ENCODE assay signal across 22 mouse cellular contexts in the genomic region with DNA sequence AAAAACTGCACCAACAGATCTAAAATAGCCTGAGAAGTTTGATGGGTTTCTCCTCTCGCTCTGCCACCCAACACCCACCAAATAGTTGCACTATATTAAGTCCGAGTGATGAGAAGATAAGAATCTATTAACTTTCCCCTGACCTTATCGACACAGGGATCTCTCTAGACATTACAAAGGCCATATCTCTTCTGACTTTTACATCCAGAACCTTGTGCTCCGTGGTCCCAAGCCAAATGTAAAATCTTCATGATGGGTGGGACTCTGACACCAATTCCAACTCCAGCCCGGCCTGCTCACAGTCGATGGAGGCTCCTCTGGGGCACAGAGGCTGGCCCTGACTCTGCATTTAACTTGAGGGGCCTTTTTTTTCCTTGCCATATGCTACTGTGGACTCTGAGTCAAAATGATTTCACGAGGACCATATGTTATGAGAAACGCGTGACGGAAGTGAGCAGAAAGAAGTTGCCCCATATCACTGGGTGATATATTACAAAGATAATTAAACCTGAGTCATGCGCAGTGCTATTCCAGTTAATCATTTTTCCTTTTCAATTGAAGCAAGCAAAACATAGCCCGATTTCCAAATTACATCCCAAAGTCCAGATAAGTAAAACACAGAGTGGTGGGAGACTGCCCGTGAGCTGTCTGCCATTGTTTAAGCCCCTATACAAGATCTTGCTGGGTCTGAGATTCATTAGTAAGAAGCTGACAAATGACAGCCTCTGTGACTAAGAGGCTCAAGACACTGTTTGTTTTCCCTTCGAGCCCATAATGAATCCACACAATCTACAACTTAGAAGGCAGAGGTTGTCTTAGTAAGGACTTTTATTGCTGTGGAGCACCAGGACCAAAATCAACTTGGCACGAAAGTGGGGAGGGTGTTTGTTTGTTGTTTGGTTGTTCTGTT.
DNase-seq lines count a peak whose midpoint lies in the region; ATAC-seq and TF ChIP-seq lines count a peak whose summit lies in the region.
"Had no signal": no experiment of that assay in that cellular context is flagged by ENCODE, and none has a peak within 500 bp of the region (broad histone marks: within the 10 kb centered on the region; RNA-seq: fewer than 3 reads in every experiment).

No protein-coding gene starts in this region.

- H3K4me3 ChIP-seq in forebrain, embryonic 14.5 days (ENCODE audit: low read depth, low read length), result no peak overlapping the region
- no peak overlapping the region for H3K4me3 ChIP-seq in forebrain, postnatal 0 days (ENCODE audit: low read depth, low read length)
- no peak overlapping the region for H3K4me3 ChIP-seq in kidney, embryonic 15.5 days (replicated peaks)
- no peak overlapping the region for H3K4me3 ChIP-seq in limb, embryonic 13.5 days
- H3K4me3 ChIP-seq: erythroblast, embryonic 14.5 days; forebrain, embryonic 13.5 days; hindbrain, embryonic 10.5 days; left cerebral cortex, adult 2 months; limb, embryonic 15.5 days; liver, embryonic 15.5 days; midbrain, embryonic 12.5 days; neural tube, embryonic 12.5 days had no signal

- no peaks in the 10 kb centered on the region for H3K4me1 ChIP-seq in forebrain, embryonic 14.5 days (ENCODE audit: control insufficient read depth, insufficient read depth, low read length)
- H3K4me1 ChIP-seq in forebrain, postnatal 0 days (ENCODE audit: insufficient read depth), result no peaks in the 10 kb centered on the region
- H3K4me1 ChIP-seq in kidney, embryonic 15.5 days, result peaks cover 42% of the 10 kb centered on the region
- peaks cover 24% of the 10 kb centered on the region for H3K4me1 ChIP-seq in limb, embryonic 13.5 days
- H3K4me1 ChIP-seq: forebrain, embryonic 13.5 days; liver, embryonic 15.5 days; neural tube, embryonic 12.5 days had no signal

- ATAC-seq in forebrain, embryonic 14.5 days, result peak; percentile 37; the same call in 1 of the 2 replicates
- ATAC-seq in forebrain, postnatal 0 days, result no peak
- ATAC-seq in kidney, embryonic 15.5 days (replicated peaks; ENCODE audit: low FRiP score), result no peak
- ATAC-seq in limb, embryonic 13.5 days (ENCODE audit: low FRiP score, low read depth), result no peak
- ATAC-seq: forebrain, embryonic 13.5 days had no signal

- no peaks in the 10 kb centered on the region for H3K27me3 ChIP-seq in forebrain, embryonic 14.5 days (replicated peaks; ENCODE audit: control insufficient read depth, insufficient read depth, low read length)
- no peaks in the 10 kb centered on the region for H3K27me3 ChIP-seq in forebrain, postnatal 0 days (ENCODE audit: insufficient read depth, low read length)
- no peaks in the 10 kb centered on the region for H3K27me3 ChIP-seq in kidney, embryonic 15.5 days
- H3K27me3 ChIP-seq in limb, embryonic 13.5 days, result no peaks in the 10 kb centered on the region
- H3K27me3 ChIP-seq: CH12.LX; forebrain, embryonic 13.5 days; limb, embryonic 15.5 days; liver, embryonic 15.5 days; midbrain, embryonic 12.5 days; neural tube, embryonic 12.5 days had no signal

- TF ChIP-seq CTCF in forebrain, postnatal 0 days (IDR thresholded peaks at IDR 0.05; ENCODE audit: low read depth), result no peak

- no peaks in the 10 kb centered on the region for H3K9me3 ChIP-seq in forebrain, embryonic 14.5 days (replicated peaks; ENCODE audit: control insufficient read depth, low read length)
- H3K9me3 ChIP-seq in forebrain, postnatal 0 days (ENCODE audit: low read length), result no peaks in the 10 kb centered on the region
- H3K9me3 ChIP-seq in kidney, embryonic 15.5 days (replicated peaks), result no peaks in the 10 kb centered on the region
- no peaks in the 10 kb centered on the region for H3K9me3 ChIP-seq in limb, embryonic 13.5 days
- H3K9me3 ChIP-seq: forebrain, embryonic 13.5 days; hindbrain, embryonic 10.5 days; limb, embryonic 15.5 days; liver, embryonic 15.5 days; midbrain, embryonic 12.5 days; neural tube, embryonic 12.5 days had no signal

- 64% methylated on average over 15 of the region's 15 CpGs for WGBS in forebrain, embryonic 14.5 days
- 63% methylated on average over 15 of the region's 15 CpGs for WGBS in forebrain, postnatal 0 days
- 35% methylated on average over 15 of the region's 15 CpGs for WGBS in kidney, embryonic 15.5 days
- WGBS in limb, embryonic 13.5 days, result 44% methylated on average over 15 of the region's 15 CpGs

- no peak overlapping the region for H3K4me2 ChIP-seq in forebrain, embryonic 14.5 days (ENCODE audit: low read length)
- no peak overlapping the region for H3K4me2 ChIP-seq in forebrain, postnatal 0 days (ENCODE audit: low read depth)
- H3K4me2 ChIP-seq in kidney, embryonic 15.5 days, result peak overlapping the region; percentile 5; the same call in 1 of the 2 replicates
- no peak overlapping the region for H3K4me2 ChIP-seq in limb, embryonic 13.5 days (replicated peaks)
- H3K4me2 ChIP-seq: forebrain, embryonic 13.5 days; limb, embryonic 15.5 days; liver, embryonic 15.5 days; midbrain, embryonic 12.5 days; neural tube, embryonic 12.5 days had no signal

- H3K9ac ChIP-seq in forebrain, embryonic 14.5 days (ENCODE audit: low read length), result no peak overlapping the region
- H3K9ac ChIP-seq in forebrain, postnatal 0 days, result no peak overlapping the region
- H3K9ac ChIP-seq in kidney, embryonic 15.5 days, result no peak overlapping the region
- no peak overlapping the region for H3K9ac ChIP-seq in limb, embryonic 13.5 days
- H3K9ac ChIP-seq: forebrain, embryonic 13.5 days; limb, embryonic 15.5 days; liver, embryonic 15.5 days; midbrain, embryonic 12.5 days; neural tube, embryonic 12.5 days had no signal

- no peak overlapping the region for H3K27ac ChIP-seq in forebrain, embryonic 14.5 days (ENCODE audit: low read depth, low read length)
- H3K27ac ChIP-seq in forebrain, postnatal 0 days (ENCODE audit: low read depth, low read length), result no peak overlapping the region
- peak overlapping the region; percentile 48 for H3K27ac ChIP-seq in kidney, embryonic 15.5 days
- peak overlapping the region; percentile 28; the same call in 1 of the 2 replicates for H3K27ac ChIP-seq in limb, embryonic 13.5 days
- H3K27ac ChIP-seq: forebrain, embryonic 13.5 days; hindbrain, embryonic 10.5 days; left cerebral cortex, adult 2 months; limb, embryonic 15.5 days; liver, embryonic 15.5 days; macrophage; midbrain, embryonic 12.5 days; neural tube, embryonic 12.5 days had no signal

- H3K36me3 ChIP-seq in forebrain, embryonic 14.5 days (ENCODE audit: control insufficient read depth, insufficient read depth, low read length), result no peaks in the 10 kb centered on the region
- no peaks in the 10 kb centered on the region for H3K36me3 ChIP-seq in forebrain, postnatal 0 days (ENCODE audit: insufficient read depth)
- no peaks in the 10 kb centered on the region for H3K36me3 ChIP-seq in kidney, embryonic 15.5 days
- no peaks in the 10 kb centered on the region for H3K36me3 ChIP-seq in limb, embryonic 13.5 days
- H3K36me3 ChIP-seq: hindbrain, embryonic 10.5 days; limb, embryonic 15.5 days; liver, embryonic 15.5 days; midbrain, embryonic 12.5 days; neural tube, embryonic 12.5 days had no signal

- no peak for DNase-seq in forebrain, embryonic 14.5 days (ENCODE audit: low spot score)
- no peak for DNase-seq in forebrain, postnatal 0 days
- DNase-seq in kidney, postnatal 25 days, result no peak
- peak; percentile 39 for DNase-seq in forelimb bud, embryonic 11.5 days (ENCODE audit: low read depth, low spot score)
- no peak for DNase-seq in thymus, postnatal 36 days
- DNase-seq in right cerebral cortex, postnatal 14 days, result no peak
- DNase-seq: cerebellum, adult 18-20 months; cerebellum, postnatal 25 days; gastrocnemius, postnatal 36 days; kidney, postnatal 10 days had no signal

Comparison
In these comparisons a context has a peak if more than half of its experiments do, and no peak if none do; other contexts are left out.
1. H3K27ac ChIP-seq: peak in kidney, embryonic 15.5 days (single experiment) and limb, embryonic 13.5 days (single experiment); none in forebrain, embryonic 14.5 days (single experiment) and forebrain, postnatal 0 days (single experiment).